Mouse (Mus musculus): ENCODE results near the gene Magea5. TPM values are rescaled to one million over a fixed set of nuclear protein-coding genes. Genes with fewer than 3 reads are reported as not detected.
"Not testable (repeated sequence)": the region's sequence is repeated elsewhere in the genome, so short reads cannot be mapped to it uniquely, and the experiment has no call there.

Gene Magea5
- total RNA-seq (2014; rRNA removed): not detected in 2 replicates
- not detected in 2 replicates for polyA plus RNA-seq (2012; rRNA removed)

DNA sequence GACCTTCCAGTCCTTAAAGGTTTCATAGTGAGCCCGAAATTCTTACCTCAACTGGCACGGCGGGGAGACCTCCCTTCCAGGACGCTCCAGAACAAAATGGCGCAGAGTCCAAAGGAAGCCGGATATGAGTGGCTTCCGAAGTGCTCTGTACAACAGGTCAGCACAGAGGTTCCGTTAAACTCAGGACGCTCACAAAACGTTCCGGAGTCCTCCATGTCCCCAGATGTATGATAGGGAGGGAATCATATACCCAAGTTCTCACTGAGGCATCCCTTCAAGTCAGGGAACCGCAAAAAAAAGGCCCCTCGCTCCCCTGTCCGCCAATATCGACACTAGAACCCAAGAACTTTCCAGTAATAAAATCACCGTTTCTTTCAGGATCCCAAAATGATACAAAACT, at the start of gene Magea5:
Gene Magea5 (minus strand): TSS at position 101 of the 400 bp plus-strand sequence.
- not testable (repeated sequence) for DNase-seq (ENCODE audit: extremely low read depth, low read depth, low spot score); H3K4me1 ChIP-seq (ENCODE audit: control insufficient read depth, insufficient read depth, low read length); H3K36me3 ChIP-seq (ENCODE audit: control insufficient read depth, insufficient read depth, low read length); H3K79me2 ChIP-seq (ENCODE audit: control insufficient read depth, insufficient read depth, low read length); H3K4me3 ChIP-seq (ENCODE audit: insufficient read depth, low read depth, low read length); H3K9ac ChIP-seq (ENCODE audit: low read depth, low read length); H3K27ac ChIP-seq (replicated peaks; ENCODE audit: insufficient read depth, low read depth, low read length); H3K27me3 ChIP-seq (ENCODE audit: control insufficient read depth, insufficient read depth, low read length)
- WGBS: 85% methylated on average over 15 of the region's 16 CpGs

GRCm38 (mm10) chrX:155098024-155098423, 35.1 kb upstream of the Magea5 start:
- Histone ChIP-seq H3K27me3 (ENCODE audit: control insufficient read depth, insufficient read depth, low read length) (no peaks in the 10 kb centered on the region), H3K27ac (replicated peaks; ENCODE audit: insufficient read depth, low read depth, low read length) (no peak overlapping the region), H3K36me3 (ENCODE audit: control insufficient read depth, insufficient read depth, low read length) (no peaks in the 10 kb centered on the region), H3K79me2 (ENCODE audit: control insufficient read depth, insufficient read depth, low read length) (no peaks in the 10 kb centered on the region), H3K4me1 (ENCODE audit: control insufficient read depth, insufficient read depth, low read length) (peaks cover 2% of the 10 kb centered on the region; the same call in 1 of the 2 replicates), H3K4me3 (ENCODE audit: insufficient read depth, low read depth, low read length) (no peak overlapping the region), H3K9ac (ENCODE audit: low read depth, low read length) (no peak overlapping the region)
- peak; percentile 38 for DNase-seq (ENCODE audit: extremely low read depth, low read depth, low spot score)
- TF ChIP-seq POLR2A (IDR thresholded peaks at IDR 0.05; ENCODE audit: extremely low read depth, insufficient read depth, low read length) (no peak), CTCF (IDR thresholded peaks at IDR 0.05; ENCODE audit: low read depth, low read length) (no peak)

- not testable (repeated sequence) for H3K27me3 ChIP-seq (ENCODE audit: control insufficient read depth, insufficient read depth, low read length); H3K36me3 ChIP-seq (ENCODE audit: control insufficient read depth, insufficient read depth, low read length); H3K79me2 ChIP-seq (ENCODE audit: control insufficient read depth, insufficient read depth, low read length); H3K4me1 ChIP-seq (ENCODE audit: control insufficient read depth, insufficient read depth, low read length); H3K9ac ChIP-seq (ENCODE audit: low read depth, low read length); H3K27ac ChIP-seq (replicated peaks; ENCODE audit: insufficient read depth, low read depth, low read length); H3K4me3 ChIP-seq (ENCODE audit: insufficient read depth, low read depth, low read length); DNase-seq (ENCODE audit: extremely low read depth, low read depth, low spot score)
- WGBS: 83% methylated on average over 4 of the region's 4 CpGs
These were observed 30.6 kb upstream of the Magea5 start, which contains the start of gene Magea2 for GRCm38 (mm10) chrX:155093566-155093965. TSS of gene Magea2 (minus strand) at chrX:155093666.

DNA sequence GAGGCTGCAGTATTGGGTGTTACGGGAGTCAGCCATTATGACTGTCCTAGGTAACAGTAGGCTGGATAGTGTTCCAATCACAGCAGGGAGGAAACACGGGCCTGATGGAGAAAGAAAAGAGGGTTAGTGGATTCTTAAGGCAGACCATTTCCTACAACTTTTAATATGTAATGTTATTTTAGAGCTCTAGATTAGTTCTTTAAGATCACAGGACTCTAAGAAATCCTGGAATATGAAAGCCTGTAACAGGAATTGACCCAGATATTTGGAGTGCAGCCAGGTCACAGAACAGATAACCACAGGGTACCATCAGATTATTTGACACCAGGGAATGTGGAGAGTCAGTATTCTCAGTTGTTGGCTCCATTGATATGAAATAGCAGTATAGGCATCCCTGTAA, 26.7 kb upstream of the Magea5 start, which contains the start of gene Magea1:
Gene Magea1 (minus strand): TSS at position 101 of the 400 bp plus-strand sequence.
- H3K27me3 ChIP-seq (ENCODE audit: control insufficient read depth, insufficient read depth, low read length); H3K4me1 ChIP-seq (ENCODE audit: control insufficient read depth, insufficient read depth, low read length); H3K27ac ChIP-seq (replicated peaks; ENCODE audit: insufficient read depth, low read depth, low read length); H3K9ac ChIP-seq (ENCODE audit: low read depth, low read length); H3K79me2 ChIP-seq (ENCODE audit: control insufficient read depth, insufficient read depth, low read length); DNase-seq (ENCODE audit: extremely low read depth, low read depth, low spot score); H3K36me3 ChIP-seq (ENCODE audit: control insufficient read depth, insufficient read depth, low read length); H3K4me3 ChIP-seq (ENCODE audit: insufficient read depth, low read depth, low read length): not testable (repeated sequence)
- no CpG with 5 or more reads among the region's 2 CpGs for WGBS

Other genes with a start within 250 kb of the Magea5 start
- gene Cldn34b1, start 172.9 kb downstream of the Magea5 start, total RNA-seq (2014; rRNA removed): not detected in 2 replicates
- not detected in 2 replicates for gene Cldn34b1, start 172.9 kb downstream of the Magea5 start, polyA plus RNA-seq (2012; rRNA removed)
- gene Magea6, start 127.2 kb downstream of the Magea5 start, total RNA-seq (2014; rRNA removed): not detected in 2 replicates
- not detected in 2 replicates for gene Magea6, start 127.2 kb downstream of the Magea5 start, polyA plus RNA-seq (2012; rRNA removed)
- not detected in 2 replicates for gene Magea3, start 113.6 kb downstream of the Magea5 start, total RNA-seq (2014; rRNA removed)
- not detected in 2 replicates for gene Magea3, start 113.6 kb downstream of the Magea5 start, polyA plus RNA-seq (2012; rRNA removed)
- not detected in 2 replicates for gene Magea8, start 67.3 kb downstream of the Magea5 start, total RNA-seq (2014; rRNA removed)
- gene Magea8, start 67.3 kb downstream of the Magea5 start, polyA plus RNA-seq (2012; rRNA removed): not detected in 2 replicates
- gene Magea1, start 26.6 kb upstream of the Magea5 start, total RNA-seq (2014; rRNA removed): not detected in 2 replicates
- gene Magea1, start 26.6 kb upstream of the Magea5 start, polyA plus RNA-seq (2012; rRNA removed): not detected in 2 replicates
- not detected in 2 replicates for gene Magea2, start 30.5 kb upstream of the Magea5 start, total RNA-seq (2014; rRNA removed)
- not detected in 2 replicates for gene Magea2, start 30.5 kb upstream of the Magea5 start, polyA plus RNA-seq (2012; rRNA removed)
- gene Cldn34b2, start 65.3 kb upstream of the Magea5 start, total RNA-seq (2014; rRNA removed): not detected in 2 replicates
- not detected in 2 replicates for gene Cldn34b2, start 65.3 kb upstream of the Magea5 start, polyA plus RNA-seq (2012; rRNA removed)
- gene Sat1, start 153.3 kb upstream of the Magea5 start, total RNA-seq (2014; rRNA removed): 95.3 and 113 TPM in 2 replicates
- 14.5 and 21.9 TPM in 2 replicates for gene Sat1, start 153.3 kb upstream of the Magea5 start, polyA plus RNA-seq (2012; rRNA removed)
- 6.5 and 7.3 TPM in 2 replicates for gene Acot9, start 199.3 kb upstream of the Magea5 start, total RNA-seq (2014; rRNA removed)
- 1.3 and 1.8 TPM in 2 replicates for gene Acot9, start 199.3 kb upstream of the Magea5 start, polyA plus RNA-seq (2012; rRNA removed)

Data from liver, adult 2 months (tissue).